Mouse (Mus musculus): ENCODE data around the gene Serpina3n. TPM values are rescaled to one million over a fixed set of nuclear protein-coding genes. Genes with fewer than 3 reads are reported as not detected.
"Not testable (repeated sequence)": the region's sequence is repeated elsewhere in the genome, so short reads cannot be mapped to it uniquely, and the experiment has no call there.

Serpina3n gene
- polyA plus RNA-seq, 1 experiment = 0.05 TPM

- Histone ChIP-seq H3ac (ENCODE audit: control insufficient read depth, insufficient read length) (no peak overlapping the region), H3K4me3 (no peak overlapping the region), H3K27me3 (ENCODE audit: control insufficient read depth, insufficient read depth, insufficient read length) (no peaks in the 10 kb centered on the region), H3K79me2 (ENCODE audit: control insufficient read depth, insufficient read depth) (no peaks in the 10 kb centered on the region), H3K4me2 (ENCODE audit: low read depth) (no peak overlapping the region), H3K36me3 (ENCODE audit: control insufficient read depth, insufficient read depth) (no peaks in the 10 kb centered on the region)
- TF ChIP-seq TCF12 (IDR thresholded peaks at IDR 0.05; ENCODE audit: insufficient read depth, poor library complexity, severe bottlenecking) (no peak), CEBPB (IDR thresholded peaks at IDR 0.05; ENCODE audit: insufficient read depth, poor library complexity, severe bottlenecking) (no peak), REST (IDR thresholded peaks at IDR 0.05; ENCODE audit: insufficient read depth, insufficient read length) (no peak), MYOG (IDR thresholded peaks at IDR 0.05; ENCODE audit: control insufficient read depth in 1 of 3, insufficient read depth in 1 of 3, insufficient read length in 2 of 3, low read depth in 2 of 3) (no peak), POLR2A (IDR thresholded peaks at IDR 0.05; ENCODE audit: insufficient read length, low read depth) (no peak), E2F4 (IDR thresholded peaks at IDR 0.05; ENCODE audit: insufficient read depth) (no peak), MAX (IDR thresholded peaks at IDR 0.05; ENCODE audit: low read depth) (no peak)
Measured at GRCm38 (mm10) chr12:104388477-104388876, 18.1 kb upstream of the Serpina3n start.

DNA sequence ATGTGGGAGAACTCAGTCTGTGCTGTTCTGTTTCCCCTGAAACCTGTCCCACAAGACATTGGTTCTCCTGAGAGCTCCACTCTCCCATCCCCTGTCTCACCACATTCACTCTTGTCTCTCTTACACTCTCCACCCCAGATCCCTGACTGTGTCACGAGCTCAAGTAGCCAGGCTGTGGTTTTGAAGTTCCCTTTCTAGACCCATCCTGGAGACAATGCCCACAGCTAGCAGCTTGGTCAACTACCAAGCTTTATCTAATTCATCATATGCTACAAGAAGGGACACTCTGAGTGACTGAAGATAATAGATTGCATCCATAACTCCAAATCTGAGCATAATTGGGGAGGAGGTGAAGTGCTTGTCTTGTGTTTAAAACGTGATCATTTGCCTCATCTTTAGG lies 15.5 kb upstream of the Serpina3n start:
- H3K4me3 ChIP-seq; H3ac ChIP-seq (ENCODE audit: control insufficient read depth, insufficient read length); H3K79me2 ChIP-seq (ENCODE audit: control insufficient read depth, insufficient read depth); H3K27me3 ChIP-seq (ENCODE audit: control insufficient read depth, insufficient read depth, insufficient read length); H3K36me3 ChIP-seq (ENCODE audit: control insufficient read depth, insufficient read depth); H3K4me2 ChIP-seq (ENCODE audit: low read depth): not testable (repeated sequence)

DNA sequence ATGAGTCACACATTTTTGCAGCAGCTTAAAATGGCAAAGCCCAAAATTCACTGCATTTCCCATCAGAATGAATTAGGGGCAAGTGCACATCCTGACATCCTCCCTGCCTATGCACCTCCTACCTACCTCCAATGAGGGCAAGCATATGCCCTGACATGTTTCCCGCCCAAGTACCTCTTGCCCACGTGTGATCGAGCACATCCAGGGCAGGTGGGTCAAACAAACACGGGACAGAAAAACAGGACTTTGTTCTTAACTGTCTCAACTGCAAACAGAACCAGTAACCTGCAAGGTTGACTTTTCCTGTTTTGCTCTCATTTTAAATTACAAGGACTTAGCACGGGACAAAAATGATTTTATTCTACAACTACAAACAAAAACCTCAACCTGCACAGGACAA lies 2.6 kb upstream of the Serpina3n start:
- Histone ChIP-seq H3ac (ENCODE audit: control insufficient read depth, insufficient read length) (no peak overlapping the region), H3K27me3 (ENCODE audit: control insufficient read depth, insufficient read depth, insufficient read length) (no peaks in the 10 kb centered on the region), H3K4me2 (ENCODE audit: low read depth) (no peak overlapping the region), H3K36me3 (ENCODE audit: control insufficient read depth, insufficient read depth) (no peaks in the 10 kb centered on the region), H3K4me3 (no peak overlapping the region), H3K79me2 (ENCODE audit: control insufficient read depth, insufficient read depth) (no peaks in the 10 kb centered on the region)
- no peak for TF ChIP-seq CEBPB (IDR thresholded peaks at IDR 0.05; ENCODE audit: insufficient read depth, poor library complexity, severe bottlenecking)

- no peak for TF ChIP-seq POLR2AphosphoS2 (IDR thresholded peaks at IDR 0.05; ENCODE audit: insufficient read length, low read depth)
- no peak for TF ChIP-seq E2F4 (IDR thresholded peaks at IDR 0.05; ENCODE audit: insufficient read depth)
- TF ChIP-seq MAX (IDR thresholded peaks at IDR 0.05; ENCODE audit: low read depth) = no peak
- Histone ChIP-seq H3K4me2 (ENCODE audit: low read depth) (no peak overlapping the region), H3K27me3 (ENCODE audit: control insufficient read depth, insufficient read depth, insufficient read length) (no peaks in the 10 kb centered on the region)
Measured at GRCm38 (mm10) chr12:104412507-104412906, 6.0 kb downstream of the Serpina3n start.

GRCm38 (mm10) chr12:104414576-104414975 lies 8.0 kb downstream of the Serpina3n start:
- Histone ChIP-seq H3K4me2 (ENCODE audit: low read depth) (no peak overlapping the region), H3K27me3 (ENCODE audit: control insufficient read depth, insufficient read depth, insufficient read length) (no peaks in the 10 kb centered on the region), H3K36me3 (ENCODE audit: control insufficient read depth, insufficient read depth) (no peaks in the 10 kb centered on the region), H3K4me3 (no peak overlapping the region), H3K79me2 (ENCODE audit: control insufficient read depth, insufficient read depth) (no peaks in the 10 kb centered on the region), H3ac (ENCODE audit: control insufficient read depth, insufficient read length) (no peak overlapping the region)
- TF ChIP-seq POLR2AphosphoS2 (IDR thresholded peaks at IDR 0.05; ENCODE audit: insufficient read length, low read depth) = no peak
- no peak for TF ChIP-seq MAX (IDR thresholded peaks at IDR 0.05; ENCODE audit: low read depth)
- no peak for TF ChIP-seq TCF3 (IDR thresholded peaks at IDR 0.05; ENCODE audit: insufficient read length, low read depth)
- TF ChIP-seq POLR2A (IDR thresholded peaks at IDR 0.05; ENCODE audit: insufficient read length, low read depth) = no peak
- no peak for TF ChIP-seq MYOD1 (IDR thresholded peaks at IDR 0.05; ENCODE audit: control insufficient read depth in 1 of 3, insufficient read length in 2 of 3, low read depth in 2 of 3)
- TF ChIP-seq SRF (IDR thresholded peaks at IDR 0.05; ENCODE audit: control insufficient read depth, insufficient read length, low read depth) = no peak
- no peak for TF ChIP-seq TCF12 (IDR thresholded peaks at IDR 0.05; ENCODE audit: insufficient read depth, poor library complexity, severe bottlenecking)

More at GRCm38 (mm10) chr12:104412507-104412906, 6.0 kb downstream of the Serpina3n start:
- no peak overlapping the region for H3K4me3 ChIP-seq
- H3K79me2 ChIP-seq (ENCODE audit: control insufficient read depth, insufficient read depth) = no peaks in the 10 kb centered on the region
- no peak overlapping the region for H3ac ChIP-seq (ENCODE audit: control insufficient read depth, insufficient read length)
- H3K36me3 ChIP-seq (ENCODE audit: control insufficient read depth, insufficient read depth) = no peaks in the 10 kb centered on the region

DNA sequence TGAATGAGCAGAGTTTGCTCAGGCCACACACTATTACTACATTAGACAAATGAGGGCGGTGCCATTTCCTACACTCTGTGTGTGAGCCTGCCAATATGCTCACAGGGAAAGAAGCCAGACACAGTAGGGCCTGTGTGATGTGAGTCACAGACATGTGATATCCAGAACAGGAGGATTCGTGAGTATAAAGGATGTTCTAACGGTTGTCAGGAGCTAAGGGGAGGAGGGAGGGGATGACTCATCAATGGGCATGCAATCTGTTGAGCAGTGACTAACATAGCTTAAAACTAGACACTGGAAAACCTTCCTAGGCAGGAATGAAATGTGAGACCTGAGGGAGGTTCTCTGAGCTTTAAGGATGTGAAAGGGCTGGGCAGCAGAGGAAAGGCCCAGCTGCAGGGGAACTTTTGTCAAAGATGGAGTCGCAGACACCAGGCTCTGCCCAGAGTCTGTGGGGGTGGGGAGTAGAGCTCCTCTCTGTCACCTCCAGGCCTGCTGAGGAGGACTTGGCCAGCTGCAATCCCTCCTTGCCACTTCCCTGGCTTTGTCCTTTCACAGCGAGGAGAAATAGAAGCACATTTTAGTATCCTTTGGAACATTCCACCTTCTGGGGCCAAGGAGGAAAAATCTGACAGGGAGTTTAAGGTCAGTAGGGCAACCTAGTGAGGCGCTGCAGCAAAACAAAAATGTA lies 9.2 kb downstream of the Serpina3n start:
- Histone ChIP-seq H3K27me3 (ENCODE audit: control insufficient read depth, insufficient read depth, insufficient read length) (no peaks in the 10 kb centered on the region), H3K36me3 (ENCODE audit: control insufficient read depth, insufficient read depth) (no peaks in the 10 kb centered on the region), H3K4me2 (ENCODE audit: low read depth) (peak overlapping the region; percentile 49), H3ac (ENCODE audit: control insufficient read depth, insufficient read length) (no peak overlapping the region), H3K4me3 (no peak overlapping the region), H3K79me2 (ENCODE audit: control insufficient read depth, insufficient read depth) (no peaks in the 10 kb centered on the region)
- TF ChIP-seq USF1 (IDR thresholded peaks at IDR 0.05; ENCODE audit: low read depth) (peak; percentile 64), CEBPB (IDR thresholded peaks at IDR 0.05; ENCODE audit: insufficient read depth, poor library complexity, severe bottlenecking) (peak; percentile 52; the same call in 1 of the 2 replicates), MYOD1 (IDR thresholded peaks at IDR 0.05; ENCODE audit: control insufficient read depth in 1 of 3, insufficient read length in 2 of 3, low read depth in 2 of 3) (peak in 2 of 3 experiments; percentile 11 to 16), REST (IDR thresholded peaks at IDR 0.05; ENCODE audit: insufficient read depth, insufficient read length) (no peak), TCF3 (IDR thresholded peaks at IDR 0.05; ENCODE audit: insufficient read length, low read depth) (no peak)

Measured in myocyte (in vitro differentiated cells).